Mouse (Mus musculus) MEL (cell line): ENCODE data around the gene Smarcb1.

Source experiments
- CTCF ChIP-seq, 3 experiments: IDR thresholded peaks in 2 of 3; conservative IDR thresholded peaks in 1 of 3; 2 replicates each; pipeline ENCODE4 v1.5.1; 2011 to 2012; ENCODE audit warnings: low read length in 3 of 3, low read depth in 2 of 3, mild to moderate bottlenecking in 2 of 3, improper control_type of control experiment in 1 of 3, inconsistent platforms in 1 of 3, mixed read lengths in 1 of 3, moderate library complexity in 1 of 3; ENCODE audit not compliant: control insufficient read depth in 1 of 3, insufficient read depth in 1 of 3, poor library complexity in 1 of 3, severe bottlenecking in 1 of 3
- ELF1 ChIP-seq: IDR thresholded peaks from 2 replicates; pipeline ENCODE4 v1.6.1; 2014; ENCODE audit warnings: low read depth, mild to moderate bottlenecking, inconsistent platforms, low read length, improper control_type of control experiment, moderate library complexity
- EP300 ChIP-seq, 2 experiments: IDR thresholded peaks; 2 replicates each; pipeline ENCODE4 v1.6.1; 2011; ENCODE audit warnings: improper control_type of control experiment in 2 of 2, low read length in 2 of 2, low read depth in 1 of 2, mild to moderate bottlenecking in 1 of 2
- ETS1 ChIP-seq: IDR thresholded peaks from 2 replicates; pipeline ENCODE4 v1.6.1; 2012; ENCODE audit warnings: low read depth, mild to moderate bottlenecking, inconsistent platforms, low read length, improper control_type of control experiment, moderate library complexity
- GABPA ChIP-seq: IDR thresholded peaks from 2 replicates; pipeline ENCODE4 v1.6.1; 2012; ENCODE audit warnings: low read depth, mild to moderate bottlenecking, inconsistent platforms, low read length, improper control_type of control experiment, moderate library complexity
- GATA1 ChIP-seq: IDR thresholded peaks from 2 replicates; pipeline ENCODE4 v1.6.1; 2011; ENCODE audit warnings: low read depth, low read length, improper control_type of control experiment
- MAFK ChIP-seq: IDR thresholded peaks from 2 replicates; pipeline ENCODE4 v1.6.1; 2011; ENCODE audit warnings: low read depth, mild to moderate bottlenecking, low read length, improper control_type of control experiment, borderline replicate concordance
- NRF1 ChIP-seq: IDR thresholded peaks from 2 replicates; pipeline ENCODE4 v1.6.1; 2014; ENCODE audit warnings: low read depth, mild to moderate bottlenecking, inconsistent platforms, low read length, improper control_type of control experiment, moderate library complexity; ENCODE audit not compliant: poor library complexity, insufficient read depth, severe bottlenecking
- POLR2A ChIP-seq, 2 experiments: IDR thresholded peaks; 2 replicates each; pipeline ENCODE4 v1.6.1; 2011 to 2012; ENCODE audit warnings: low read length in 2 of 2, mild to moderate bottlenecking in 2 of 2, control low read depth in 1 of 2, improper control_type of control experiment in 1 of 2, low read depth in 1 of 2, moderate library complexity in 1 of 2; ENCODE audit not compliant: control insufficient read depth in 1 of 2, insufficient read depth in 1 of 2, poor library complexity in 1 of 2
- TBP ChIP-seq: IDR thresholded peaks from 2 replicates; pipeline ENCODE4 v1.8.0; 2011; ENCODE audit warnings: low read depth, low read length, improper control_type of control experiment
- UBTF ChIP-seq: IDR thresholded peaks from 2 replicates; pipeline ENCODE4 v1.6.1; 2012; ENCODE audit warnings: low read depth, mild to moderate bottlenecking, inconsistent platforms, low read length, improper control_type of control experiment, moderate library complexity, borderline replicate concordance; ENCODE audit not compliant: insufficient read depth

- TF ChIP-seq NRF1 (no peak), EP300 (IDR thresholded peaks at IDR 0.05; ENCODE audit: low read depth in 1 of 2, low read length in 2 of 2) (no peak), CTCF (IDR thresholded peaks at IDR 0.05 in 2 of 3, conservative IDR thresholded peaks at IDR 0.05 in 1 of 3; ENCODE audit: control insufficient read depth in 1 of 3, insufficient read depth in 1 of 3, low read depth in 2 of 3, low read length in 3 of 3, poor library complexity in 1 of 3, severe bottlenecking in 1 of 3) (no peak), TBP (no peak), POLR2A (IDR thresholded peaks at IDR 0.05; ENCODE audit: control insufficient read depth in 1 of 2, insufficient read depth in 1 of 2, low read depth in 1 of 2, low read length in 2 of 2, poor library complexity in 1 of 2) (0 out of 4 replicates have a peak, but pooled peaks of 1 of the 2 experiments have one; percentile 23), GABPA (no peak), ELF1 (no peak), MAFK (no peak), UBTF (no peak), GATA1 (no peak), ETS1 (no peak)
Observed at GRCm38 (mm10) chr10:75857598-75857997, 63.8 kb downstream of the Smarcb1 start.
